Mouse (Mus musculus) liver, embryonic 13.5 days (tissue): ENCODE results near the gene Enthd1. TPM values are rescaled to one million over a fixed set of nuclear protein-coding genes. Genes with fewer than 3 reads are reported as not detected.

Source experiments
- ATAC-seq: fragments of 200-750 bp; cut with Nextera tagmentation; 2 replicates; pipeline ENCODE4 v1.8.0; 2017; ENCODE audit warnings: low read depth, mild to moderate bottlenecking, moderate number of reproducible peaks, moderate library complexity
- DNase-seq: peaks from one replicate; pipeline ENCODE4 v3.0.0; 2022
- H3K27ac ChIP-seq: fragments of 300-500 bp; sonication (generic); 2 replicates; pipeline ENCODE4 v1.5.1; 2015; ENCODE audit warnings: moderate library complexity, mild to moderate bottlenecking, inconsistent platforms
- H3K27me3 ChIP-seq: fragments of 300-500 bp; sonication (generic); 2 replicates; pipeline ENCODE4 v1.6.1; 2015; ENCODE audit warnings: mild to moderate bottlenecking, inconsistent platforms
- H3K36me3 ChIP-seq: fragments of 300-500 bp; sonication (generic); 2 replicates; pipeline ENCODE4 v1.6.1; 2015; ENCODE audit warnings: mild to moderate bottlenecking, inconsistent platforms
- H3K4me1 ChIP-seq: fragments of 300-500 bp; sonication (generic); replicated peaks from 2 replicates; pipeline ENCODE4 v1.6.1; 2015; ENCODE audit warnings: inconsistent platforms
- H3K4me2 ChIP-seq: fragments of 300-500 bp; sonication (generic); 2 replicates; pipeline ENCODE4 v1.6.1; 2015; ENCODE audit warnings: inconsistent platforms, mild to moderate bottlenecking, moderate library complexity
- H3K4me3 ChIP-seq: fragments of 300-500 bp; sonication (generic); replicated peaks from 2 replicates; pipeline ENCODE4 v1.5.1; 2015; ENCODE audit warnings: mild to moderate bottlenecking, inconsistent platforms
- H3K9ac ChIP-seq: fragments of 300-500 bp; sonication (generic); 2 replicates; pipeline ENCODE4 v1.6.1; 2015; ENCODE audit warnings: mild to moderate bottlenecking, inconsistent platforms
- H3K9me3 ChIP-seq: fragments of 300-500 bp; sonication (generic); replicated peaks from 2 replicates; pipeline ENCODE4 v1.6.1; 2016; ENCODE audit warnings: inconsistent platforms
- WGBS: fragments of 180-500 bp; shearing (Covaris S2); methylation state at CpG from one replicate; pipeline ENCODE4 v1.1.7; 2015; ENCODE audit not compliant: insufficient replicate concordance; 5-methylcytosine and 5-hydroxymethylcytosine counted together
- polyA plus RNA-seq: library from polyadenylated mRNA; unstranded; fragments of >200 nt; fragmentation: Nextera tagmentation; extraction: Ambion mirVana; gene quantifications from 2 replicates; pipeline ENCODE4 v1.2.1, GENCODE M21; 2015

Gene Enthd1
- polyA plus RNA-seq, 1 experiment from 2014 or later = not detected

DNA sequence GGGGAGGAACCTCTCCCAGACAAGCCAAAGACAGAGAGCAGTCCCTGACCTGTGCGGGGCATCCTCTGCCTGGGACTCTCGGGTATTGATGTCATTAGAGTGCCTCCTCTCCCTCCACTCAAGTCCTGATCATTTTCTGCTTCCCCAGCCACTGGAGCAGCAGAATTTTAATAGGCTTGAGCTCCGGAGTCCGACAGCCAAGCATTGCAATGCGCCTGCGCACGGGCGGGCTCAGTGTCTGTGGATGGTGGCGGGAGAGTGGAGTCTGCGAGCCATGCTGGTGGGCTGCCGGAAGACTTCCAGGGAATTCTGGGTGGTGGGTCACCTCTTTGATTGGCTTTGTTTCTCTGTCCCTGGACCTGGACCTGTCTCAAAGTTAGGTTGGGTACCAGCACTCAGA, 134.6 kb downstream of the Enthd1 start:
- Histone ChIP-seq H3K4me2 (no peak overlapping the region), H3K4me3 (no peak overlapping the region), H3K9ac (no peak overlapping the region), H3K27me3 (no peaks in the 10 kb centered on the region), H3K36me3 (no peaks in the 10 kb centered on the region), H3K9me3 (no peaks in the 10 kb centered on the region), H3K4me1 (no peaks in the 10 kb centered on the region), H3K27ac (no peak overlapping the region)
- 81% methylated on average over 11 of the region's 11 CpGs for WGBS
- no peak for DNase-seq
- no peak for ATAC-seq

GRCm38 (mm10) chr15:80418146-80418545, 146.8 kb downstream of the Enthd1 start:
- Histone ChIP-seq H3K4me2 (no peak overlapping the region), H3K4me3 (no peak overlapping the region), H3K9me3 (no peaks in the 10 kb centered on the region), H3K27me3 (no peaks in the 10 kb centered on the region), H3K4me1 (no peaks in the 10 kb centered on the region), H3K27ac (no peak overlapping the region), H3K36me3 (no peaks in the 10 kb centered on the region), H3K9ac (no peak overlapping the region)
- DNase-seq (no peak), ATAC-seq (no peak)
- 64% methylated on average over 2 of the region's 2 CpGs for WGBS

DNA sequence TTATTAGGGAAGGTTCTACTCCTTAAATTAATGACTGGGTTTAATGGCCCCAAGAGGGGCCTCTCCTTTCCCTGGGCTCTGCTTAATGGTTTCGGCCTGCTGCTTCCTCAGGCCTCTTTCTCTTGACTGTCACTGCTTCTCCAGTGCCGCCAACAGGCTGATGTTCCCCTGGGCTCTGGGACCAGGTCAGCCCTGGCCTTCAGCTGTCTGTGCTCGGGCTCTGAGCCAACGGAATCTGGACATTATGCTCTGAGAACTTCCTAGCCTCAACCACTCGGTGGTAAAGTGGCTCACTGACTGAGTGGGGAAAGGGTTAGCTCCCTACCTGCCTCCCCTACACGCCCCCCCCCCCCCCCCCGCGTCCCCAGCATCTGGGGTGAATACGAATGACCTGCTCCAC, 147.9 kb downstream of the Enthd1 start:
- no peak for ATAC-seq
- no peak for DNase-seq
- no peak overlapping the region for H3K4me3 ChIP-seq
- H3K9ac ChIP-seq = no peak overlapping the region
- no peak overlapping the region for H3K4me2 ChIP-seq
- no peak overlapping the region for H3K27ac ChIP-seq
- 54% methylated on average over 9 of the region's 9 CpGs for WGBS
- H3K27me3 ChIP-seq = no peaks in the 10 kb centered on the region
- H3K9me3 ChIP-seq = no peaks in the 10 kb centered on the region
- H3K4me1 ChIP-seq = no peaks in the 10 kb centered on the region
- H3K36me3 ChIP-seq = no peaks in the 10 kb centered on the region

DNA sequence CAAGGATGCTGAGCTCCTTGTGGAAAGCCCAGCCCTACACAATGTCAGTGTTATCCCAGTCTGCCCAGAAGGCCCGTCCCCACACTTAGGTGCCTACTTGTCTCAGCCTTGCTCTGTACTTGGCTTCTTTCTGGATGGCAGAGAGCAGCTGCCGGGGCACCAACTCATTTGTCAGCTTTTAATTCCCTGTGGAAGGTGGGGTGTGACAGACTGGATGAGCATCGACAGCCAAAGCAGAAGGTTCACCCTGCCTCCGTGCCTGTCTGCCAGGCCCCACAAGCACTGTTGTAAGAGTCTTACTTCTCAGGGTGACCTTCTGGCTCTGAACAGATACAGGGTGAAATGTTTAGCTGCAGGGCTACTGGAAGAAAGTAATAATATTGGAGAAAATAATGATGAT, 149.8 kb downstream of the Enthd1 start:
- ATAC-seq = no peak
- WGBS = 60% methylated on average over 4 of the region's 4 CpGs
- no peak overlapping the region for H3K4me3 ChIP-seq
- H3K36me3 ChIP-seq = no peaks in the 10 kb centered on the region
- DNase-seq = no peak
- H3K27ac ChIP-seq = no peak overlapping the region
- no peaks in the 10 kb centered on the region for H3K9me3 ChIP-seq
- H3K27me3 ChIP-seq = no peaks in the 10 kb centered on the region
- H3K9ac ChIP-seq = no peak overlapping the region
- no peaks in the 10 kb centered on the region for H3K4me1 ChIP-seq
- H3K4me2 ChIP-seq = no peak overlapping the region

DNA sequence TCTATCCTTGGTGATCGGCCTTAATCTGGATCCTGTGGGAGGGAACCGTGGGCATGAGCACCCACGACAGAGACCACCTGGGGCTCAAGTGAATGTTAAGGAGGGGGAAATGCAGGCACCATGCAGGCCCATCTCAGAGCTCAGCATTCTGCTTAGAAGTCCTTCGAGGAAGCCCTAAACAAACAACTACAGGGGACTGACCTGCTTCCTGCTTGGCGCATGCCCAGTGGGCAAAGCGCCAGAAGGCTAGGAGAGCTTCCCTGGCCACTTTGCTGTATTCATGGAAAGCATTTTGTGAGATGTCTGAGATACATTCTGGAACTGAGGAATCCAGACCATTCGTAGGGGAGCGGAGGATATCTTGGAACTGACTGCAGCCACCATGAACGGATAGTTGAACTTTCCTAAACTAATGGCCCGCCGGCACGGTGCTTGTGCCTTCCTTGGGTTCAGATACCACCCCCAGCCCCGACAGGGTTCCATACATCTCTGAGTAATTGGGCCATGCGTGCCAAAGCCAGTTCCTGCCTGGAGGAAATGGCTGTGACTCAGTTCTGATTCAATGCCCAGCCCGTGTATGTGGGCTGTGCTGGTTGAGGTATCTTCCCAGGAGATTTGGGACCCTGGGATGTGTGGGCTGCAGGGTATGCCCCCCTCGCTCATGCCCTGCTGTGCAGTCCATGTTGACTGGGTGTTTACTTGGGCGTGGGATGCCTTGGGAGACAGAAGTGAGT, 150.8 kb downstream of the Enthd1 start:
- Histone ChIP-seq H3K4me3 (no peak overlapping the region), H3K36me3 (no peaks in the 10 kb centered on the region), H3K4me2 (no peak overlapping the region), H3K9me3 (no peaks in the 10 kb centered on the region), H3K27me3 (no peaks in the 10 kb centered on the region), H3K9ac (no peak overlapping the region), H3K27ac (no peak overlapping the region), H3K4me1 (no peaks in the 10 kb centered on the region)
- DNase-seq (no peak), ATAC-seq (no peak)
- whole genome bisulfite sequencing = 61% methylated on average over 17 of the region's 17 CpGs

DNA sequence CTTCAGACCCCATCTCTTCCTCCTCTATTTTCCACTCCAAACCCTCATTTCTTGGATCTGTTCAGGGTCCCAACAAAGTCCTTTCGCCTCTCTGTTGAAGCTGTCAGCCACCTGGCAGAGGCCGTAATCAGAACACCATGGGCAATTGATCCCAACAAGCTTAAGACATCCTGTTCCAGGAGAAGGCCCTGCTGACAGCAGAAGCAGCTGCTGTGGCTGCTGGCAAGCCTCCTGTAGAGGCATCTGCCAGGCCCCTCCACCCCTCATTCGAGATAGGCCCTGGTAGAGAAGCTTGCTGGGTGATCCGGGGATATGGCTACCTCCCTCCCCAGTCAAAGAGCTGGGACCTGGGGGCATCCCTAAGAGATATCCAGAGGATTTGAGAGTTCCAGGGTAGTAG, 151.9 kb downstream of the Enthd1 start:
- H3K9me3 ChIP-seq = no peaks in the 10 kb centered on the region

GRCm38 (mm10) chr15:80410661-80411060, 154.3 kb downstream of the Enthd1 start:
- H3K9ac ChIP-seq = no peak overlapping the region
- H3K36me3 ChIP-seq = no peaks in the 10 kb centered on the region
- no peak overlapping the region for H3K4me3 ChIP-seq
- H3K4me2 ChIP-seq = no peak overlapping the region
- no peaks in the 10 kb centered on the region for H3K4me1 ChIP-seq
- DNase-seq (no peak), ATAC-seq (no peak)
- H3K27me3 ChIP-seq = no peaks in the 10 kb centered on the region
- 57% methylated on average over 7 of the region's 7 CpGs for WGBS
- no peaks in the 10 kb centered on the region for H3K9me3 ChIP-seq
- no peak overlapping the region for H3K27ac ChIP-seq

More for the DNA sequence above, 151.9 kb downstream of the Enthd1 start:
- Histone ChIP-seq H3K4me3 (no peak overlapping the region), H3K27me3 (no peaks in the 10 kb centered on the region), H3K4me1 (no peaks in the 10 kb centered on the region), H3K36me3 (no peaks in the 10 kb centered on the region), H3K4me2 (no peak overlapping the region), H3K27ac (no peak overlapping the region), H3K9ac (no peak overlapping the region)
- ATAC-seq = no peak
- WGBS = 69% methylated on average over 4 of the region's 4 CpGs
- DNase-seq = no peak

- Histone ChIP-seq H3K9me3 (no peaks in the 10 kb centered on the region), H3K4me1 (no peaks in the 10 kb centered on the region), H3K9ac (no peak overlapping the region), H3K27me3 (no peaks in the 10 kb centered on the region), H3K36me3 (no peaks in the 10 kb centered on the region), H3K27ac (no peak overlapping the region), H3K4me3 (no peak overlapping the region), H3K4me2 (no peak overlapping the region)
- WGBS = 0% methylated on average over 1 of the region's 1 CpGs
- no peak for DNase-seq
- ATAC-seq = no peak
Observed at GRCm38 (mm10) chr15:80407873-80408272, 157.1 kb downstream of the Enthd1 start.

Other genes starting within 250 kb of the Enthd1 start
- gene Grap2, start 7.4 kb upstream of the Enthd1 start, polyA plus RNA-seq = 31.6 and 33.2 TPM in 2 replicates
- 0.73 and 0.83 TPM in 2 replicates for gene Fam83f, start 106.7 kb upstream of the Enthd1 start, polyA plus RNA-seq
- gene Tnrc6b, start 146.2 kb upstream of the Enthd1 start, polyA plus RNA-seq = 18.7 and 23.6 TPM in 2 replicates